Mouse (Mus musculus): ENCODE measurements at regions not wholly inside any gene's neighbourhood (a gene's known extent, or its start where the extent isn't known, plus 50 kb on each side); places are given as distances from the start of the nearest gene placed in this dataset.
"Not testable (repeated sequence)": the region's sequence is repeated elsewhere in the genome, so short reads cannot be mapped to it uniquely, and the experiment has no call there.

GRCm38 (mm10) chr10:38366776-38367175 lies 454.8 kb downstream of the Rfpl4b start:
- Histone ChIP-seq H3K4me1 (no peaks in the 10 kb centered on the region), H3K36me3 (no peaks in the 10 kb centered on the region), H3K27ac (no peak overlapping the region), H3K4me3 (replicated peaks) (no peak overlapping the region), H3K4me2 (no peak overlapping the region), H3K9ac (no peak overlapping the region), H3K9me3 (no peaks in the 10 kb centered on the region), H3K27me3 (replicated peaks) (no peaks in the 10 kb centered on the region)
- ATAC-seq (ENCODE audit: insufficient read depth, low FRiP score, low read depth) = no peak
- WGBS = 90% methylated on average over 2 of the region's 2 CpGs

GRCm38 (mm10) chr10:38364876-38365275 lies 456.7 kb downstream of the Rfpl4b start:
- Histone ChIP-seq H3K9ac (no peak overlapping the region), H3K4me2 (no peak overlapping the region), H3K27ac (no peak overlapping the region), H3K9me3 (no peaks in the 10 kb centered on the region), H3K27me3 (replicated peaks) (no peaks in the 10 kb centered on the region), H3K36me3 (no peaks in the 10 kb centered on the region), H3K4me3 (replicated peaks) (no peak overlapping the region), H3K4me1 (no peaks in the 10 kb centered on the region)
- 80% methylated on average over 4 of the region's 4 CpGs for WGBS
- ATAC-seq (ENCODE audit: insufficient read depth, low FRiP score, low read depth) = no peak

DNA sequence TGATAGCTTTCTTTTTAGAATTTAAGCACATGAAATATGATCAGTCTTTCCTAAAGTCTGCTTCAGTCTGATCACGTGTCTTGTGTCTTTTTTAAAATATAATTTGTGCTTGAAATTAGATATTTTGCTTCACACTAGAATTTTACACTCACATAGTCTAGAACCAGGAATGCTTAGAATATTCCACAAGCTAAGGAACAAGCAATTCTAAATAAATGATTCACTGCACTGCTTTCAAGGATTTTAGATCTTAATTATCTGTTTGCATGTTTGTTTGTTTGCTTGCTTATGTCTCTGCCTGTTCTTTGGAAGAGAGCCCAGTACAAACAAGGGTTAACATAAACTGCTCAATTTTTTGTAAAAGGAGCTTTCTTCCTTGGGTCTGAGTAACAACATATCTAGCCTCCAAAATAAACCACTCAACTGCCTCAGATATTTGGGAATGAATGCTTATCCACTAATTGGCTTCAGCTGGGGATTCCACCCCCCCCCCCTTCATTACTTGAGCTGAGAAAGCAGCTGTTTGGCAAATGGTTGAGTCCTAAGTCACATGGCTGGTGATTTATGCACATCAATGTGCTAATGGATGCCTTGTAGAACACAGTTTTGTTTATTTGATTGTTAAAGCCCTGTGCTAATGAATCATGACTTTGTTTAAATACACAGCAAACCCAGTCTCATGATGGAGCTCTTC lies 463.9 kb downstream of the Rfpl4b start:
- 49% methylated on average over 1 of the region's 1 CpGs for WGBS
- Histone ChIP-seq H3K36me3 (no peaks in the 10 kb centered on the region), H3K4me3 (replicated peaks) (no peak overlapping the region), H3K9me3 (no peaks in the 10 kb centered on the region), H3K9ac (no peak overlapping the region), H3K27ac (no peak overlapping the region), H3K27me3 (replicated peaks) (no peaks in the 10 kb centered on the region), H3K4me1 (0 out of 2 replicates have a peak, but pooled peaks cover 3% of the 10 kb centered on the region), H3K4me2 (no peak overlapping the region)
- ATAC-seq (ENCODE audit: insufficient read depth, low FRiP score, low read depth) = peak; percentile 58

DNA sequence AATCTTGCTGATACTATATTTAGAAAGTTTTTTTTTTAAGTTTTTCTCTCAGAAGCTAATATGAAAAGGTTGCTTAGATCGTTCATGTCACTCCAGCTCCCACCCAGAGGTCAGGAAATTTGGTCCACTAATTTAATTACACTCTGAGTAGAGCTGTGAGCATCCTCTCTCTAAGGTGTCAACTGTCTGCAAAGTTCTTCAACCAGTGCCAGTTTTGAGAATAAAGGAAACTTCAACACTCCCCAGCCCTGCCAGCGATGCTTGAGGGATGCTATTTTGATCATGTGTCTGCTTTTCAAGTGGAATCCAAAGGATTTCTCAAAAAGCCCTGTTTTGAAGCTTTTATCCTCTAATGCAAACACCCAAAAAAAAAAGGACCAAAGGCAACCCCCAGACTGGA lies 467.6 kb downstream of the Rfpl4b start:
- Histone ChIP-seq H3K9ac (no peak overlapping the region), H3K4me3 (replicated peaks) (no peak overlapping the region), H3K9me3 (no peaks in the 10 kb centered on the region), H3K36me3 (no peaks in the 10 kb centered on the region), H3K27me3 (replicated peaks) (no peaks in the 10 kb centered on the region), H3K4me1 (0 out of 2 replicates have a peak, but pooled peaks cover 3% of the 10 kb centered on the region), H3K27ac (no peak overlapping the region), H3K4me2 (no peak overlapping the region)
- no peak for ATAC-seq (ENCODE audit: insufficient read depth, low FRiP score, low read depth)
- 44% methylated on average over 2 of the region's 2 CpGs for WGBS

GRCm38 (mm10) chr10:38353526-38353925 lies 468.1 kb downstream of the Rfpl4b start:
- no peak overlapping the region for H3K4me3 ChIP-seq (replicated peaks)
- no peaks in the 10 kb centered on the region for H3K9me3 ChIP-seq
- 42% methylated on average over 5 of the region's 5 CpGs for WGBS
- H3K36me3 ChIP-seq = no peaks in the 10 kb centered on the region
- 0 out of 2 replicates have a peak, but pooled peaks cover 3% of the 10 kb centered on the region for H3K4me1 ChIP-seq
- ATAC-seq (ENCODE audit: insufficient read depth, low FRiP score, low read depth) = no peak
- H3K4me2 ChIP-seq = no peak overlapping the region
- no peak overlapping the region for H3K27ac ChIP-seq
- no peaks in the 10 kb centered on the region for H3K27me3 ChIP-seq (replicated peaks)
- no peak overlapping the region for H3K9ac ChIP-seq

DNA sequence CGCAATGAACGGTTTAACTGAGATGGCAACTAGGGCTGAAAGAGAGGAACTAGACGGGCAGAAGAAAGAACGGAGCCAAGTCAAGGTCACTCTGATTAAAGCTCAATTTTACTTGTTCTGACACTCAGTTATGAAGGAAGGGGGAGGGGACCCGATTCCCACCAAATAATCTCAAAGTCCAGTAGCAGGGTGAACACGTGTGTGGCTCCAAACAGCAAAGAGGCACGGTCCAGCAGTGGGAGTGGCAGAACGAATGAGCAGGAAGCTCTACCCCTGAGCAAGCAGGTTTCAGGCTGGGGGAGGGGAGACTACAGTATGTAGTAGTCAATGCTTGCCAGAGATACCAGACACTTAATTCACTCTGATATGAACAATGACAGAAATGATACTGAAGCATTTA lies 474.6 kb downstream of the Rfpl4b start:
- 39% methylated on average over 8 of the region's 8 CpGs for WGBS

DNA sequence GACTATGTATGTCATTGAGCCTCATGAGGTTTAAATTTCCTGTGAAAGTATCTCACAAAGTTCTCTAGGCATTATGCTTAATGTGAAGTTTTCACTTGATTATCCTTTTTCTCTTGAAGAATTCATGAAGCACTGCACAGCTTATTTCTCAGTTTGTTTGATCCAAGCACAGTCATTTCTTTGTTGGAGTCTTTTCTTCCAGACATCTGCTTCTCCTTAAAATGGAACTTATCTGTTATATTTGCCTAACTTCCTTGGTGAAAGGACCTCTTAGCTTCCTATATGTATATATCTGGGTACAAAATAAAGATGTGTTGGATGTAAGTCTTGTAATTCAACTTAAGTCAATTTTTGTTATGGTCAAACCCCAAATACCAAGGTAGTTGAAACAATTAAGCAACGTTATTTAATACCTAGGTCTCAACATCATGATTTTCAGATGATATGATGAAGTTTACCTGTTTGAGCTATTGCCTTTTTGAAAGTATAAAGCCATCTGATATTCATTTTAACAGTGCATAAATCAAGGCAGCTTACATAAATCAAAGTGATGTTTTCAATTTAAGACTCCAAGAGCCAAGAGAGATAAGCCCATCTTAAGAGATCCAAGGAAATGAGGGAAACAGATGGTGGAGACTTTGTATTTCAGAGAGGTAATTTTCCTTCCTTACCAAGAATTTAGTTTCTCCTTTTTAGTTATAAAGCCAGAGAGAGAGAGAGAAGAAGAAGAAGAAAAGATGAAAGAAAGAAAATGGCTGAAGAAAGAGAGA lies 481.0 kb downstream of the Rfpl4b start:
- Histone ChIP-seq H3K27me3 (replicated peaks) (no peaks in the 10 kb centered on the region), H3K9me3 (no peaks in the 10 kb centered on the region), H3K4me1 (no peaks in the 10 kb centered on the region), H3K4me3 (replicated peaks) (no peak overlapping the region), H3K9ac (no peak overlapping the region), H3K4me2 (no peak overlapping the region), H3K27ac (no peak overlapping the region), H3K36me3 (no peaks in the 10 kb centered on the region)
- no peak for ATAC-seq (ENCODE audit: insufficient read depth, low FRiP score, low read depth)
- WGBS = 68% methylated on average over 1 of the region's 1 CpGs

More for the DNA sequence above, 474.6 kb downstream of the Rfpl4b start:
- H3K4me1 ChIP-seq; H3K9ac ChIP-seq; H3K27me3 ChIP-seq (replicated peaks); H3K4me2 ChIP-seq; ATAC-seq (ENCODE audit: insufficient read depth, low FRiP score, low read depth); H3K27ac ChIP-seq; H3K9me3 ChIP-seq; H3K4me3 ChIP-seq (replicated peaks); H3K36me3 ChIP-seq: not testable (repeated sequence)

GRCm38 (mm10) chr10:38308716-38309392 lies 512.7 kb downstream of the Rfpl4b start:
- Histone ChIP-seq H3K4me3 (replicated peaks) (no peak overlapping the region), H3K9ac (no peak overlapping the region), H3K27ac (0 out of 2 replicates have a peak overlapping the region, but pooled peaks have one; percentile 9), H3K27me3 (replicated peaks) (no peaks in the 10 kb centered on the region), H3K36me3 (no peaks in the 10 kb centered on the region), H3K4me1 (no peaks in the 10 kb centered on the region), H3K4me2 (no peak overlapping the region), H3K9me3 (no peaks in the 10 kb centered on the region)
- WGBS = 31% methylated on average over 5 of the region's 5 CpGs
- ATAC-seq (ENCODE audit: insufficient read depth, low FRiP score, low read depth) = no peak

DNA sequence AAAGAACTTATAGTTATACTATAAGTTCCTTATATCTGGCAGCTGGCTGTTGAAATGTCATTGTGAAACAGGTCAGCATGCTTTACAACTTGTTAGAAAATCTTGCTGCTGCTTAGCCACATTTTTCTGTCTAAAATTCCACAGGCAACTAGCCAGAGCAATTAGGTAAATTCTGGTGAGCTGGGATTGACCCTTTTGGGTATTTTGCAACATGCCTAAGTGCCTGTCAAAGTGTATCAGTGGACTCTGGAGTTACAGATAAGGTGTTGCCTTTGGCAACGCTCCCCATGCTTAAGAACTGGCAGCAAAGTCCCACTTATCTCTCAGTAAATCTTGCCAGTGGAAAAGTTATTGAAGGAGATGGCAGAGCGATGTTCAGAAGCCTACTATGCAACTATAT lies 525.9 kb downstream of the Rfpl4b start:
- Histone ChIP-seq H3K27ac (no peak overlapping the region), H3K4me3 (replicated peaks) (no peak overlapping the region), H3K27me3 (replicated peaks) (no peaks in the 10 kb centered on the region), H3K9ac (no peak overlapping the region), H3K4me2 (no peak overlapping the region), H3K9me3 (no peaks in the 10 kb centered on the region), H3K4me1 (no peaks in the 10 kb centered on the region), H3K36me3 (no peaks in the 10 kb centered on the region)
- WGBS = 51% methylated on average over 2 of the region's 2 CpGs
- no peak for ATAC-seq (ENCODE audit: insufficient read depth, low FRiP score, low read depth)

- Histone ChIP-seq H3K27ac (no peak overlapping the region), H3K4me2 (no peak overlapping the region), H3K4me3 (replicated peaks) (no peak overlapping the region), H3K4me1 (no peaks in the 10 kb centered on the region), H3K27me3 (replicated peaks) (no peaks in the 10 kb centered on the region), H3K36me3 (no peaks in the 10 kb centered on the region), H3K9ac (no peak overlapping the region), H3K9me3 (no peaks in the 10 kb centered on the region)
- WGBS = 40% methylated on average over 6 of the region's 6 CpGs
- no peak for ATAC-seq (ENCODE audit: insufficient read depth, low FRiP score, low read depth)
Measured at GRCm38 (mm10) chr10:38288689-38289283, 532.8 kb downstream of the Rfpl4b start.

- ATAC-seq (ENCODE audit: insufficient read depth, low FRiP score, low read depth) = no peak
- Histone ChIP-seq H3K9me3 (no peaks in the 10 kb centered on the region), H3K9ac (no peak overlapping the region), H3K4me3 (replicated peaks) (no peak overlapping the region), H3K4me2 (no peak overlapping the region), H3K36me3 (no peaks in the 10 kb centered on the region), H3K27me3 (replicated peaks) (no peaks in the 10 kb centered on the region), H3K4me1 (no peaks in the 10 kb centered on the region), H3K27ac (no peak overlapping the region)
- WGBS = 91% methylated on average over 1 of the region's 1 CpGs
Measured at GRCm38 (mm10) chr10:38269136-38269535, 552.4 kb downstream of the Rfpl4b start.

GRCm38 (mm10) chr10:38265564-38265963 lies 556.0 kb downstream of the Rfpl4b start:
- H3K36me3 ChIP-seq = no peaks in the 10 kb centered on the region
- H3K27me3 ChIP-seq (replicated peaks) = no peaks in the 10 kb centered on the region
- no peaks in the 10 kb centered on the region for H3K4me1 ChIP-seq
- H3K4me3 ChIP-seq (replicated peaks) = no peak overlapping the region
- no peak overlapping the region for H3K9ac ChIP-seq
- no peaks in the 10 kb centered on the region for H3K9me3 ChIP-seq
- no peak for ATAC-seq (ENCODE audit: insufficient read depth, low FRiP score, low read depth)
- 55% methylated on average over 3 of the region's 3 CpGs for WGBS
- H3K27ac ChIP-seq = no peak overlapping the region
- H3K4me2 ChIP-seq = no peak overlapping the region
